Mouse (Mus musculus): ENCODE data around the gene 4933402D24Rik. TPM values are rescaled to one million over a fixed set of nuclear protein-coding genes. Genes with fewer than 3 reads are reported as not detected.

4933402D24Rik gene
- polyA plus RNA-seq (2015; fragmentation: Nextera tagmentation; extraction: Ambion mirVana): not detected in 2 replicates

- 72% methylated on average over 5 of the region's 5 CpGs for WGBS
- Histone ChIP-seq H3K27ac (ENCODE audit: low read length) (no peak within 1 kb of the TSS), H3K4me3 (replicated peaks; ENCODE audit: low read length) (no peak within 1 kb of the TSS), H3K4me1 (ENCODE audit: control insufficient read depth, insufficient read depth, low read length) (no peaks in the 10 kb centered on the region), H3K27me3 (ENCODE audit: control insufficient read depth, insufficient read depth, low read length) (no peaks in the 10 kb centered on the region), H3K4me2 (ENCODE audit: low read depth, low read length) (no peak within 1 kb of the TSS), H3K9ac (ENCODE audit: low read length) (no peak within 1 kb of the TSS), H3K36me3 (ENCODE audit: control insufficient read depth, insufficient read depth, low read length) (no peaks in the 10 kb centered on the region), H3K9me3 (replicated peaks; ENCODE audit: control insufficient read depth, low read length) (no peaks in the 10 kb centered on the region)
- ATAC-seq (ENCODE audit: insufficient read depth, low FRiP score): no peak
Observed at GRCm38 (mm10) chr1:63769167-63769566, at the start of gene 4933402D24Rik. Gene 4933402D24Rik, minus strand, starts transcription at chr1:63769267.

GRCm38 (mm10) chr1:63808584-63808983 is 39.5 kb upstream of the 4933402D24Rik start:
- H3K27ac ChIP-seq (ENCODE audit: low read length): no peak overlapping the region

GRCm38 (mm10) chr1:63805095-63805494 is 36.0 kb upstream of the 4933402D24Rik start:
- Histone ChIP-seq H3K9ac (ENCODE audit: low read length) (no peak overlapping the region), H3K9me3 (replicated peaks; ENCODE audit: control insufficient read depth, low read length) (no peaks in the 10 kb centered on the region), H3K27ac (ENCODE audit: low read length) (no peak overlapping the region), H3K4me2 (ENCODE audit: low read depth, low read length) (no peak overlapping the region), H3K4me3 (replicated peaks; ENCODE audit: low read length) (no peak overlapping the region), H3K27me3 (ENCODE audit: control insufficient read depth, insufficient read depth, low read length) (no peaks in the 10 kb centered on the region), H3K36me3 (ENCODE audit: control insufficient read depth, insufficient read depth, low read length) (no peaks in the 10 kb centered on the region), H3K4me1 (ENCODE audit: control insufficient read depth, insufficient read depth, low read length) (no peaks in the 10 kb centered on the region)
- no peak for ATAC-seq (ENCODE audit: insufficient read depth, low FRiP score)

More at GRCm38 (mm10) chr1:63808584-63808983, 39.5 kb upstream of the 4933402D24Rik start:
- Histone ChIP-seq H3K27me3 (ENCODE audit: control insufficient read depth, insufficient read depth, low read length) (no peaks in the 10 kb centered on the region), H3K4me2 (ENCODE audit: low read depth, low read length) (no peak overlapping the region), H3K4me3 (replicated peaks; ENCODE audit: low read length) (no peak overlapping the region), H3K9ac (ENCODE audit: low read length) (no peak overlapping the region), H3K4me1 (ENCODE audit: control insufficient read depth, insufficient read depth, low read length) (no peaks in the 10 kb centered on the region), H3K36me3 (ENCODE audit: control insufficient read depth, insufficient read depth, low read length) (no peaks in the 10 kb centered on the region), H3K9me3 (replicated peaks; ENCODE audit: control insufficient read depth, low read length) (no peaks in the 10 kb centered on the region)
- ATAC-seq (ENCODE audit: insufficient read depth, low FRiP score): no peak
- 43% methylated on average over 3 of the region's 3 CpGs for WGBS

GRCm38 (mm10) chr1:63794326-63794725 is 25.3 kb upstream of the 4933402D24Rik start:
- H3K4me1 ChIP-seq (ENCODE audit: control insufficient read depth, insufficient read depth, low read length): no peaks in the 10 kb centered on the region

GRCm38 (mm10) chr1:63776902-63777630 is 8.0 kb upstream of the 4933402D24Rik start:
- no peaks in the 10 kb centered on the region for H3K4me1 ChIP-seq (ENCODE audit: control insufficient read depth, insufficient read depth, low read length)
- no peaks in the 10 kb centered on the region for H3K9me3 ChIP-seq (replicated peaks; ENCODE audit: control insufficient read depth, low read length)
- WGBS: 45% methylated on average over 4 of the region's 4 CpGs
- no peaks in the 10 kb centered on the region for H3K36me3 ChIP-seq (ENCODE audit: control insufficient read depth, insufficient read depth, low read length)
- H3K4me2 ChIP-seq (ENCODE audit: low read depth, low read length): no peak overlapping the region
- H3K27me3 ChIP-seq (ENCODE audit: control insufficient read depth, insufficient read depth, low read length): no peaks in the 10 kb centered on the region
- H3K9ac ChIP-seq (ENCODE audit: low read length): no peak overlapping the region
- no peak overlapping the region for H3K4me3 ChIP-seq (replicated peaks; ENCODE audit: low read length)
- ATAC-seq (ENCODE audit: insufficient read depth, low FRiP score): no peak
- no peak overlapping the region for H3K27ac ChIP-seq (ENCODE audit: low read length)

More at GRCm38 (mm10) chr1:63794326-63794725, 25.3 kb upstream of the 4933402D24Rik start:
- Histone ChIP-seq H3K27me3 (ENCODE audit: control insufficient read depth, insufficient read depth, low read length) (no peaks in the 10 kb centered on the region), H3K9me3 (replicated peaks; ENCODE audit: control insufficient read depth, low read length) (no peaks in the 10 kb centered on the region), H3K4me2 (ENCODE audit: low read depth, low read length) (no peak overlapping the region), H3K4me3 (replicated peaks; ENCODE audit: low read length) (no peak overlapping the region), H3K36me3 (ENCODE audit: control insufficient read depth, insufficient read depth, low read length) (no peaks in the 10 kb centered on the region), H3K27ac (ENCODE audit: low read length) (no peak overlapping the region), H3K9ac (ENCODE audit: low read length) (no peak overlapping the region)
- no peak for ATAC-seq (ENCODE audit: insufficient read depth, low FRiP score)

GRCm38 (mm10) chr1:63776396-63776795 is 7.3 kb upstream of the 4933402D24Rik start:
- Histone ChIP-seq H3K4me1 (ENCODE audit: control insufficient read depth, insufficient read depth, low read length) (no peaks in the 10 kb centered on the region), H3K9ac (ENCODE audit: low read length) (no peak overlapping the region), H3K9me3 (replicated peaks; ENCODE audit: control insufficient read depth, low read length) (no peaks in the 10 kb centered on the region), H3K36me3 (ENCODE audit: control insufficient read depth, insufficient read depth, low read length) (no peaks in the 10 kb centered on the region), H3K27me3 (ENCODE audit: control insufficient read depth, insufficient read depth, low read length) (no peaks in the 10 kb centered on the region), H3K4me2 (ENCODE audit: low read depth, low read length) (no peak overlapping the region), H3K27ac (ENCODE audit: low read length) (no peak overlapping the region), H3K4me3 (replicated peaks; ENCODE audit: low read length) (no peak overlapping the region)
- no peak for ATAC-seq (ENCODE audit: insufficient read depth, low FRiP score)
- WGBS: 44% methylated on average over 1 of the region's 1 CpGs

GRCm38 (mm10) chr1:63770309-63770708 is 1.2 kb upstream of the 4933402D24Rik start:
- Histone ChIP-seq H3K36me3 (ENCODE audit: control insufficient read depth, insufficient read depth, low read length) (no peaks in the 10 kb centered on the region), H3K9me3 (replicated peaks; ENCODE audit: control insufficient read depth, low read length) (no peaks in the 10 kb centered on the region), H3K27me3 (ENCODE audit: control insufficient read depth, insufficient read depth, low read length) (no peaks in the 10 kb centered on the region), H3K27ac (ENCODE audit: low read length) (no peak overlapping the region), H3K9ac (ENCODE audit: low read length) (no peak overlapping the region), H3K4me2 (ENCODE audit: low read depth, low read length) (no peak overlapping the region), H3K4me1 (ENCODE audit: control insufficient read depth, insufficient read depth, low read length) (no peaks in the 10 kb centered on the region), H3K4me3 (replicated peaks; ENCODE audit: low read length) (no peak overlapping the region)
- ATAC-seq (ENCODE audit: insufficient read depth, low FRiP score): no peak
- 56% methylated on average over 7 of the region's 7 CpGs for WGBS

GRCm38 (mm10) chr1:63768112-63768511 is 955 bp downstream of the 4933402D24Rik start:
- Histone ChIP-seq H3K36me3 (ENCODE audit: control insufficient read depth, insufficient read depth, low read length) (no peaks in the 10 kb centered on the region), H3K4me3 (replicated peaks; ENCODE audit: low read length) (no peak overlapping the region), H3K27me3 (ENCODE audit: control insufficient read depth, insufficient read depth, low read length) (no peaks in the 10 kb centered on the region), H3K4me1 (ENCODE audit: control insufficient read depth, insufficient read depth, low read length) (no peaks in the 10 kb centered on the region), H3K4me2 (ENCODE audit: low read depth, low read length) (no peak overlapping the region), H3K9me3 (replicated peaks; ENCODE audit: control insufficient read depth, low read length) (no peaks in the 10 kb centered on the region), H3K9ac (ENCODE audit: low read length) (no peak overlapping the region), H3K27ac (ENCODE audit: low read length) (no peak overlapping the region)
- 52% methylated on average over 8 of the region's 8 CpGs for WGBS
- no peak for ATAC-seq (ENCODE audit: insufficient read depth, low FRiP score)

GRCm38 (mm10) chr1:63764395-63764794 is 4.7 kb downstream of the 4933402D24Rik start:
- Histone ChIP-seq H3K27me3 (ENCODE audit: control insufficient read depth, insufficient read depth, low read length) (no peaks in the 10 kb centered on the region), H3K4me3 (replicated peaks; ENCODE audit: low read length) (no peak overlapping the region), H3K9me3 (replicated peaks; ENCODE audit: control insufficient read depth, low read length) (no peaks in the 10 kb centered on the region), H3K9ac (ENCODE audit: low read length) (no peak overlapping the region), H3K4me1 (ENCODE audit: control insufficient read depth, insufficient read depth, low read length) (no peaks in the 10 kb centered on the region), H3K4me2 (ENCODE audit: low read depth, low read length) (no peak overlapping the region), H3K36me3 (ENCODE audit: control insufficient read depth, insufficient read depth, low read length) (no peaks in the 10 kb centered on the region), H3K27ac (ENCODE audit: low read length) (no peak overlapping the region)
- ATAC-seq (ENCODE audit: insufficient read depth, low FRiP score): no peak
- 83% methylated on average over 7 of the region's 7 CpGs for WGBS
